Mouse (Mus musculus): ENCODE measurements around the gene Slc7a4.

DNA sequence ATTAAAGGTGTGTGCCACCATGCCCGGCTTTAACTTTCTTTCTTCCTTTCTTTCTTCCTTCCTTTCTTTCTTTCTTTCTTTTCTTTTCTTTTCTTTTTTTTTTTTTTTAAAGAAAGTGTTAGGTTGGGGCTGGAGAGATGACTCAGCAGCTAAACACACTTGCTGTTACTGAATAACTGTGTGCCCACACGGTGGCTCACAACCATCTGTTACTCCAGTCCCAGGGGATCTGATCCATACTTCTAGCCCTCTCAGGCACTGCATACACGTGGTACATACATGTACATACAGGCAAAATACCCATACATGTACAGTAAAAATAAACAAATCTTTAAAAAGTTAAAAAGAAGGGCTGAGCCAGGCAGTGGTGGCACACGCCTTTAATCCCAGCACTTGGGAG is 28.4 kb upstream of the Slc7a4 start:
- no peak for TF ChIP-seq EP300 (IDR thresholded peaks at IDR 0.05; ENCODE audit: insufficient read depth, low read depth, low read length)
- no peak for TF ChIP-seq CTCF (IDR thresholded peaks at IDR 0.05; ENCODE audit: low read depth, low read length)
- TF ChIP-seq POLR2A (IDR thresholded peaks at IDR 0.05; ENCODE audit: insufficient read depth, low read length), result no peak

Measured in ES-Bruce4 (cell line).